Mouse (Mus musculus): Measurements from ENCODE around the gene Cacna1d.

GRCm38 (mm10) chr14:30415830-30416229, 75.4 kb downstream of the Cacna1d start:
- TF ChIP-seq CTCF (IDR thresholded peaks at IDR 0.05; ENCODE audit: low read depth) (no peak), EP300 (IDR thresholded peaks at IDR 0.05; ENCODE audit: low read depth) (no peak)

All from heart, postnatal 0 days (tissue).